Mouse (Mus musculus) erythroblast, embryonic 14.5 days (primary cell): ENCODE results near the gene Tbl2. TPM values are rescaled to one million over a fixed set of nuclear protein-coding genes. Genes with fewer than 3 reads are reported as not detected.

Source experiments
- H3K27me3 ChIP-seq: 2 replicates; pipeline ENCODE4 v1.6.1; 2012; ENCODE audit warnings: inconsistent platforms; ENCODE audit not compliant: control insufficient read depth
- H3K36me3 ChIP-seq: 2 replicates; pipeline ENCODE4 v1.6.1; 2012; ENCODE audit warnings: mild to moderate bottlenecking, inconsistent platforms; ENCODE audit not compliant: control insufficient read depth
- H3K4me1 ChIP-seq: 2 replicates; pipeline ENCODE4 v1.6.1; 2012; ENCODE audit warnings: inconsistent platforms; ENCODE audit not compliant: control insufficient read depth
- H3K4me3 ChIP-seq: replicated peaks from 2 replicates; pipeline ENCODE3; 2012; ENCODE audit warnings: moderate library complexity, mild to moderate bottlenecking, inconsistent platforms
- H3K9me3 ChIP-seq: 2 replicates; pipeline ENCODE4 v1.6.1; 2012; ENCODE audit warnings: low read length, inconsistent platforms, mixed read lengths; ENCODE audit not compliant: control insufficient read depth
- GATA1 ChIP-seq: IDR thresholded peaks from 2 replicates; pipeline ENCODE4 v1.6.1; 2012; ENCODE audit warnings: low read length, inconsistent platforms, mixed read lengths
- TAL1 ChIP-seq: IDR thresholded peaks from 3 replicates; pipeline ENCODE4 v1.6.1; 2012; ENCODE audit warnings: low read length, inconsistent platforms, mixed read lengths
- polyA plus RNA-seq: library from polyadenylated mRNA; stranded (reverse); fragments of >175 nt; gene quantifications from 2 replicates; pipeline ENCODE4 v1.2.3, GENCODE M21; 2012

The Tbl2 gene
- polyA plus RNA-seq, 1 experiment: 0.58 TPM

GRCm38 (mm10) chr5:135187349-135188213 is 38.1 kb downstream of the Tbl2 start:
- Histone ChIP-seq H3K9me3 (no peaks in the 10 kb centered on the region), H3K4me3 (peak overlapping the region; percentile 99), H3K27me3 (no peaks in the 10 kb centered on the region), H3K4me1 (peaks cover 47% of the 10 kb centered on the region), H3K36me3 (peaks cover 46% of the 10 kb centered on the region)
- TF ChIP-seq GATA1: peak; percentile 4; the same call in 1 of the 2 replicates
- no peak for TF ChIP-seq TAL1

GRCm38 (mm10) chr5:135188214-135188554 is 38.7 kb downstream of the Tbl2 start:
- TF ChIP-seq TAL1: no peak
- no peak for TF ChIP-seq GATA1
- H3K4me3 ChIP-seq: peak overlapping the region; percentile 99
- H3K36me3 ChIP-seq: peaks cover 48% of the 10 kb centered on the region
- H3K4me1 ChIP-seq: peaks cover 49% of the 10 kb centered on the region
- H3K27me3 ChIP-seq: no peaks in the 10 kb centered on the region
- no peaks in the 10 kb centered on the region for H3K9me3 ChIP-seq

GRCm38 (mm10) chr5:135189281-135190022 is 40.0 kb downstream of the Tbl2 start:
- Histone ChIP-seq H3K9me3 (no peaks in the 10 kb centered on the region), H3K27me3 (no peaks in the 10 kb centered on the region), H3K4me1 (peaks cover 51% of the 10 kb centered on the region), H3K36me3 (peaks cover 57% of the 10 kb centered on the region), H3K4me3 (peak overlapping the region; percentile 99)
- no peak for TF ChIP-seq GATA1
- no peak for TF ChIP-seq TAL1

DNA sequence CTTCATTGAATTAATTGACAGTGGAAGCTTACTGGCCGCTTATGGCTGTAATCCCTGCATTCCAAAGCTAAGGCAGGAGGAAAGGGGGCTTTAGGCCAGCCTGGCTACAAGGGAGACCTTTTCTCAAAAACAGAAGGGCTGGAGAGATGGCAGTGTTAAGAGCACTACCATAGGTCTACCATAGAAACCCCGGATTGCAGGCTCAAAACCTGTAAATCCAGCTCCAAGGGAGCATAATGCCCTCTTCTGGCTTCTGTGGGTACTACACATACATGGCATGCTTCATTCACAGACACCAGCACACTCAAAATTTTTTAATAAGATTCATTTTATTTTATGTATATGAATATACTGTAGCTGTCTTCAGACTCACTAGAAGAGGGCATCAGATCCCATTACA is 42.2 kb downstream of the Tbl2 start:
- TF ChIP-seq TAL1 (no peak), GATA1 (no peak)
- Histone ChIP-seq H3K36me3 (peaks cover 79% of the 10 kb centered on the region), H3K27me3 (no peaks in the 10 kb centered on the region), H3K4me3 (no peak overlapping the region), H3K9me3 (no peaks in the 10 kb centered on the region), H3K4me1 (peaks cover 39% of the 10 kb centered on the region)

DNA sequence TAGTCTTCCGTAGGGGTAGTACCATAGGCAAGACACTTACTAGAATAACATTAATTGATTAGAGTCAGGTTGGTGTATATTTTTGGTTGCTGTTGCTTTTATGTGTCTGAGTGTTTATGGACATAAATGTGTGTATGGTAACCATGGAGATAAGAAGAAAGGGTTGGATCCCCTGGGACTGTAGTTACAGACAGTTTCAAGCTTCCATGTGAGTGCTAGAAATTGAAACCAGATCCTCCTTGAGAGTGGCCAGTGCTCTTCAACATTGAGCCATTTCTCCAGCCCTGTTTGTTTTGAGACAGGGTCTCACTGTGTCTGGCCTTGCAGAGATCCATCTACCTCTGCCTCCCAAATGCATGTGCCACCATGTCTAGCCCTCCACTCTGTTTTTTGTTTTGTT is 43.0 kb downstream of the Tbl2 start:
- Histone ChIP-seq H3K27me3 (no peaks in the 10 kb centered on the region), H3K4me1 (peaks cover 38% of the 10 kb centered on the region), H3K36me3 (peaks cover 87% of the 10 kb centered on the region), H3K9me3 (no peaks in the 10 kb centered on the region), H3K4me3 (no peak overlapping the region)
- TF ChIP-seq TAL1: no peak
- TF ChIP-seq GATA1: no peak

DNA sequence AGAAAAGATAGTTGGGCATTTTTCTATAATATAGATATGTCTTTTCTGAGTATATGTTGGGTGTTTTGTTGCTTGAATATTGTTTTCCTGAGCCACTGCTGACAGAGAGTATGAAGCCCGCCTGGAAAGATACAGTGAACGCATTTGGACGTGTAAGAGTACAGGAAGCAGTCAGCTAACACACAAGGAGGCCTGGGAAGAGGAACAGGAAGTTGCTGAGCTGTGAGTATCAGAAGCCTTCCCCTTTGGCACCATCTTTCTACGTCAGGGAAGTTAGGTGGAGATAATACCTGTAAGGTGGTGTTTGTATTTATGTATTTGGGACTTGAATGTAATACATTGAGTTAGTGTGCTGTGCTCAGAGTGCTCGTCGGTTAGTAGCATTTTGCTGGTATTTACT is 46.9 kb downstream of the Tbl2 start:
- H3K4me3 ChIP-seq: no peak overlapping the region
- H3K27me3 ChIP-seq: no peaks in the 10 kb centered on the region
- peaks cover 99% of the 10 kb centered on the region for H3K36me3 ChIP-seq
- TF ChIP-seq GATA1: no peak
- no peak for TF ChIP-seq TAL1
- no peaks in the 10 kb centered on the region for H3K9me3 ChIP-seq
- peaks cover 17% of the 10 kb centered on the region for H3K4me1 ChIP-seq

DNA sequence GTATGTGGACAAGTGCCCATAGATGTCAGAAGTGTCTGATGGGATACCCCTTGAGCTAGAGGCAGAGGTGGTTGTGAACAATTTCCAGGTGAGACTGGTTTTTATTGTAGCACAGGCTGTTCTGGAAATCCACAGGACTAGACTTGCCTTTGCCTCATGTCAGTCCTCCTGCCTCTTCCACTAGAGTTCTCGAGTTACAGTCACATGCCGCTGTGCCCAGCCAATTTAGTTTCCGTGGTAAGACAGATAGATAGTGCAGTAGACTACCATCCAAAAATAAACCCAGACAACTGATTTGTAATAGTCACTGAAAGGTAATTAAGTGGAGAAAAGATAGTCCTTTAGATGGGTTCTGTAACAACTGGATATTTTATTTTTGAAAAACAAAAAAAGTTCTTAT is 53.3 kb downstream of the Tbl2 start:
- Histone ChIP-seq H3K36me3 (peaks cover 96% of the 10 kb centered on the region), H3K9me3 (no peaks in the 10 kb centered on the region), H3K27me3 (no peaks in the 10 kb centered on the region), H3K4me3 (no peak overlapping the region), H3K4me1 (0 out of 2 replicates have a peak, but pooled peaks cover 1% of the 10 kb centered on the region)
- TF ChIP-seq GATA1: no peak
- TF ChIP-seq TAL1: no peak

- no peak for TF ChIP-seq TAL1
- TF ChIP-seq GATA1: no peak
- Histone ChIP-seq H3K27me3 (no peaks in the 10 kb centered on the region), H3K4me1 (no peaks in the 10 kb centered on the region), H3K36me3 (peaks cover 99% of the 10 kb centered on the region), H3K4me3 (no peak overlapping the region), H3K9me3 (no peaks in the 10 kb centered on the region)
Observed at GRCm38 (mm10) chr5:135208197-135208596, 58.7 kb downstream of the Tbl2 start.

Other genes with a start within 250 kb of the Tbl2 start
- 0.04 TPM in 1 of 2 replicates, not detected in the other for gene Tmem270, start 242.9 kb upstream of the Tbl2 start, polyA plus RNA-seq
- 5.9 and 6.1 TPM in 2 replicates for gene Cldn13, start 234.1 kb upstream of the Tbl2 start, polyA plus RNA-seq
- 5.8 and 6.4 TPM in 2 replicates for gene Mettl27, start 217.3 kb upstream of the Tbl2 start, polyA plus RNA-seq
- not detected in 2 replicates for gene Cldn4, start 202.7 kb upstream of the Tbl2 start, polyA plus RNA-seq
- 0.04 TPM in 1 of 2 replicates, not detected in the other for gene Cldn3, start 163.4 kb upstream of the Tbl2 start, polyA plus RNA-seq
- gene Abhd11, start 140.5 kb upstream of the Tbl2 start, polyA plus RNA-seq: 1.8 and 2.2 TPM in 2 replicates
- 0.05 and 0.07 TPM in 2 replicates for gene Stx1a, start 126.2 kb upstream of the Tbl2 start, polyA plus RNA-seq
- 5.0 and 5.9 TPM in 2 replicates for gene Dnajc30, start 85.5 kb upstream of the Tbl2 start, polyA plus RNA-seq
- gene Bud23, start 84.7 kb upstream of the Tbl2 start, polyA plus RNA-seq: 12.3 TPM in 2 replicates
- not detected in 2 replicates for gene Vps37d, start 71.4 kb upstream of the Tbl2 start, polyA plus RNA-seq
- 0.03 and 0.06 TPM in 2 replicates for gene Mlxipl, start 59.8 kb upstream of the Tbl2 start, polyA plus RNA-seq
- gene Bcl7b, start 18.6 kb downstream of the Tbl2 start, polyA plus RNA-seq: 9.0 and 9.3 TPM in 2 replicates
- 2.5 and 2.8 TPM in 2 replicates for gene Baz1b, start 37.6 kb downstream of the Tbl2 start, polyA plus RNA-seq
- gene Fzd9, start 101.6 kb downstream of the Tbl2 start, polyA plus RNA-seq: 0.01 TPM in 1 of 2 replicates, not detected in the other
- gene Fkbp6, start 200.4 kb downstream of the Tbl2 start, polyA plus RNA-seq: not detected in 2 replicates
- not detected in 2 replicates for gene Trim50, start 203.6 kb downstream of the Tbl2 start, polyA plus RNA-seq
- 0.55 and 1.3 TPM in 2 replicates for gene Nsun5, start 220.3 kb downstream of the Tbl2 start, polyA plus RNA-seq
- gene Pom121, start 244.9 kb downstream of the Tbl2 start, polyA plus RNA-seq: 6.3 and 6.6 TPM in 2 replicates